Mouse (Mus musculus) CD8-positive naive resting alpha-beta T cell, adult 57 days (primary cell): ENCODE measurements around the gene Mycn. TPM values are rescaled to one million over a fixed set of nuclear protein-coding genes. Genes with fewer than 3 reads are reported as not detected.

ENCODE experiments used
- total RNA-seq: library from RNA; stranded (reverse); gene quantifications from one replicate; pipeline ENCODE4 v1.2.4, GENCODE M21; 2023

Mycn gene
- total RNA-seq: not detected

DNA sequence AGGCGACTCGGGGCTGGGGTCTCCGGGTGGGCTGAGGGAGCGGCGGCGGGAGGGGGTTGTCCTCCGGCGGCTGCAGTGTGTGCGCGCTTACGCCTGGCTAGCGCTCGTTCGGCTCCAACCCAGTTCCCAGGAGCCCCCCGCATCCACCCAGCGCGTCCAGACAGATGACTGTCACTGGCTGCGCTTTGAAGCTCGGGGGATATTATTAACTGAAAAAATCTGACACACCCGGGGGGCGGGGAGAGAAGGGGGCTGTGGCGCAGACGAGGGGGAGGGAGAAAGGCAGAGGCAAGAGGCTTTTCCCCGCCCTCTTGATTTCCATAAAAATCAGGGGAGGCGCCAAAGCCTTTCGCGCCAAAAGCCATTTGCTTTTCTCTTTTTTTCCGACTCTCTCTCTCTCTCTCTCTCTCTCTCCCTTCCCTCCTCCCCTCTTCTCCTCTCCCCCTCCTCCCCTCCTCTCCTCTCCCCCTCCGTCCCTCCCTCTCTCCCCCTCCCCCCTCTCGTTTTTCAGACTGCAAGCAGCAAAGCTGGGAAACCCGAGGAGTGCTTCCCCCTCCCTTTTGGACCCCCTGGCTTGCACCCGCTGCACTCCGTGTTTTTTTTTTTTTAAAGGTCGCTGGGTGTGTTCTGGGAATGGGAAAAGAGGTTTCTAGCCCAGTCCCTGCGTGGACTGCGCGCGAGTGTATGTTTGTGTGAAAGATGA is at the start of gene Mycn:
TSS of gene Mycn (minus strand) at position 254 of the 703 bp plus-strand sequence.

